Mouse (Mus musculus): ENCODE data around the gene Il17rd.

GRCm38 (mm10) chr14:27102720-27103119 lies 64.0 kb downstream of the Il17rd start:
- TF ChIP-seq CTCF (IDR thresholded peaks at IDR 0.05; ENCODE audit: insufficient read depth, low read depth, low read length) (no peak), POLR2A (IDR thresholded peaks at IDR 0.05; ENCODE audit: insufficient read depth, low read depth, low read length) (no peak)

Measured in olfactory bulb, adult 2 months (tissue).